Mouse (Mus musculus) right cerebral cortex, postnatal 4 days (tissue): ENCODE measurements at regions not wholly inside any gene's neighbourhood (a gene's known extent, or its start where the extent isn't known, plus 50 kb on each side); places are given as distances from the start of the nearest gene placed in this dataset.
"Not testable (repeated sequence)": the region's sequence is repeated elsewhere in the genome, so short reads cannot be mapped to it uniquely, and the experiment has no call there.

Source experiments
- DNase-seq: peaks from one replicate; pipeline ENCODE4 v3.0.0-alpha.2; 2022

DNA sequence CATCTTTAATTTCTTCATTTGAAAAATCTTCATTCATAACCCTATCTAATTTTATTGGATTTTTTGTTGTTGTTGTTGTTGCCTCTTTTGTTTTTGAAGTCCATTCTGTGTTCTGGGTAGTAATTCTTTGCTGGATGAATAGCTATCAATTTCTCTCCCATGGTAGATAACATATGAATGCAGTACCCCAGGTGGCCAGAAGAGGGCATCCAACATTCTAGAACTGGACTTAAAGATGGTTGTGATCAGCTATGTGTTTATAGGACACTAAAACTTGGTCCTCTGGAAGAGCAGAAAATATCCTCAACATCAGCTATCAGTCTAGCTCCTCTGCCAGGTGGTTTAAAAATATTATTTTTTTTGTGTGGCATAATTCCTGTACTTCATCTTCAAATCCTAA, 73.0 kb downstream of the Prl2c3 start:
- peak; percentile 26 for DNase-seq

DNA sequence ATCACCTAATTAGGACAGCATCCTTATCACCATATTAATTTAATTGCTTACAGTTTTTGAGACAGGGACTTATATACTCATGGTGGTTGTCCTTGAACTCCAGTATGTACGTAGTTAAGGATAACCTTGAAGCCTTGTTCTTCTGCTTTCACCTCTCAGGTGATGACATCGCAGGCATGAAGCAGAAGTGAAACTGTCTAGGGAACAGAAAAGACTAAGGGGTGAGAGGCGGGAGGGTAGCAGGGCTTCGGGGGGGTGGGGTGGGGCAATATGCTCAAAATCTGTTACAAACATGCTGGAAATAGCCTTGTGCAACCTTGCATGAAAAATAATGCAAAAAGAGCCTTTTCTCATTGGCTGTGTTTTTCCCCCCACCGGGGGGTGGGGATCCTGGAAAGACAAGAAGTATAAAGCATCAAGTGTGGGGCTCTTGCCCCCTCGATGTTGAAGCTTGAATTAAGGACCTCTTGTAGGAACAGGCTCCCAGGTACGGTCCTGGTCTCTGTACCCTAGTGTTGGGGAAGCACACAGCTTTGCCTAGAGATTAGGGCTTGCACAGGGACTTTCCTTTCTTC, 81.8 kb downstream of the Prl2c3 start:
- not testable (repeated sequence) for DNase-seq

DNA sequence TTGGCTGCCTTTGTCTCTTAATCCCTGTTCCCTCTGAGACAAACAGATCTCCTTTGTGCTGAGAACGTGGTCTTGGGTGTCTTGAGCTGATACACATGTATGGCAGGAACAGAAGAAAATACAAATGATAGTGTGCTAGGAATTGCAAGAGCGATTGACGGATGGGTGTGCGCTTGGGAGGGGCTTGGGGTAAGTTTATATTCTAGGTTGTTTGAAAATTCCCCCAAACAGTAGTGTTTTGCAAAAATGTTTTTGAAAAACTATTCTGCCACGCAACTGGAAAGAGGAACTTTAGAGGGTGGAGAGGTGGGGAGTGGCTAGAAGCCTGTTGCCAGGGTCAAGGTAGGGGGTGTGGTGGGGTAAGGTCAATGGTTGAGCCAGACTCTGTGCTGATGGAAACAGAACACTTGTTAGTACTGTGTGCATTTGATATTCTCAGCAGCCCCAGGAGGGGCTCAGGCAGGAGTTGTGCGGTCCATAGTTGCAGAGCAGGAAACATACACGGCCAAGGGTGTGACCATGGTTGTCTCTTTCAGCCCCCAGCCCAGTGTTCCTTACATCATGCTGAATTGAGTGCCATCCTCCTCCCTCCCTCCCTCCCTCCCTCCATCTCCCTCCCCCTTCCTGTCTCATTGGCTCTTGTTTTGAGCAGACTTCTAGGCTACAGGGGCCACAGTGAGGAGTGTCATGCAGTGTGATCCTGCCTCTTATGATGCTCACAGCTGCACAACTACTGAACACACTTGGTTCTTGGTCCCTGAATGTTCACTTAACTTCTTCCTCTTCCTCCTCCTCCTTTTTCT, 88.2 kb downstream of the Prl2c3 start:
- DNase-seq, result no peak

DNA sequence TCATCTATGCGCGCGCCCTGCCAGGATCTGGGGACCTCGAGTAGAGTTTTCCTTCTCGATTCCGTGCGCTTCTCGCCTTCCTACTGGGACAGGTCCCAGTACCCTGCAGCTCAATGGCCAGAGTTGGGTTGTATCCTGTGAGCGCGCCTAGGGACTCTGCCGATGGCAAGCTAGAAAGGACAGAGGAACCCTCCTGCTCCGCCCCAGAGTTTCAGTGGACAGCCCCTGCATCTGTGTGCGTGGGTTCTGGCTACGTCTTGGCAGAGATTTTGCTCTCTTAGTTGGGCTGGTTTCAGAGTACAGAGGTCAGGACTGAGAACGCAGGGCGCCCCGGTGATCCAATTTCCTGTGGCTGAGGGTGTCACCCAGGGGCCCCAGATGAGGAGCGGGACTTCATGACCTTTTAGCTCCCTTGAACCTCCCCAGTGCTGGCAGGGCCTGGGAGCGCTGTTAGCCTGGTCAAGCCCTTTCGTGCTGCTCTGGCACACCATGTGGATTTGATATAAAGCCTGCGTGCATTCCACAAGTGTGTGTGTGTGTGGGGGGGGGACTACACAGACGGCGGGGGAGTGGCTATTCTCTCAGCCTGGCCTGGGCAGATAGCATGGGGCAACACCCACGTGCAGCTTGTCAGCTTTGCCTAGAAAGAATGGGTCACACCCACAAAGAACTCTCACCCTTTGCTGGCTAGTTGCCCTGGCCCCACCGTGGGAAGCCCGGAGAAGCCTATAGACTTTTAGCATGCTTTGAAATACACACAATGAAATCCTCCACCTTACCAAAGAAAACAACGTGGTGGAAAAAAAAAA, 96.9 kb downstream of the Prl2c3 start:
- DNase-seq, result not testable (repeated sequence)

DNA sequence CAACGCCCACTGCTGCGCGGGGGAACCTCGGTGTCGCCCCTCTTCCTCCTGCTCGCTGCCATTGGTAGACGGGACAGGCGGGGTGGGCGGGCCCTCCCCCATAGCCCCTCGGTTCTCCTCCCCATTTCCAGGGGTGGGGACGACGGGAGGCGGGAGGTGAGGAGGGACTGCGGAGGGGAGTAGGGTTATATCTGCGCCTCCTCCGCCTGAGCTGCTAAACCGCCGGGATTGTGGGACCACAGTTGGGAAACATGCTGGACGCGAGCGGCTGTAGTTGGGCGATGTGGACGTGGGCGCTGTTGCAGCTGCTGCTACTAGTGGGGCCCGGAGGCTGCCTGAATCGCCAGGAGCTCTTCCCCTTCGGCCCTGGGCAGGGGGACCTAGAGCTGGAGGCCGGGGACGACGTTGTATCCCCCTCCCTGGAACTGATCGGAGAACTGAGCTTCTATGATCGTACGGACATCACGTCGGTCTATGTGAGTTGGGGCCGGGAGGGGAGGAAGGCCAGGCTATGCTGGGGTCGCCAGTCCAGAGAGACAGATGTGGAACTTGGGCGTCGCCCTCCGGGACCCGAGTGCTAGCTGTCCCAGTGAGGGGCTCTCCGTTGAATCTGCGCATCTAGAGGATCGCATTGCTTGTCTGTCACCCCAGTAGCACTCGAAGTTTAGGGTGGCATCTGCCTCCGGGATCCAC, 97.6 kb downstream of the Prl2c3 start:
- DNase-seq, result not testable (repeated sequence)

DNA sequence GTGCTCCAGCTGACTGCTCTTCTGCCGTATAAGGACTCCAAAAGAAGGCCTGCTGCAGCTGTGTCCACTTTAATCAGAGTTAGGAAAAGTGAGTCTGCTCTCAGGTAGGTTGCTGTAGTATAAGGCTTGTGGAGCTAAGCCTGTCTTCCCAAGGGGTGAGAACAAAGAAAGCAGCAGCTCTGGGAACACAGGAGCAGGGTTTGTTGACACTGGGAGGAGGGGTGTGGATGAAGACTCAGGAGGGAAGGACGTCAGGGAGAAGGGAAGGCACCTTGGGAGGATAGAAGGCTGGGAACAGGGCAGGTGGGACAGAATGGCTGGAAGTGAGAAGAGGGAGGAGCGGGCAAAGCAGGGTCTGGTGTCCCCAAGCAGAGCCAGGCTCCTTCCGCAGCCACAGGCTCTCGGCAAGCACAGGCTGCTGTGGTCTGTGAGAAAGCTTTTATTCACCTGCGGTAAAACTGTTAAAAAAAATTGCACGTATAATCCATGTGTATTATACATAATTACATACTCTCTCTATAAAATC, 106.2 kb downstream of the Prl2c3 start:
- DNase-seq, result not testable (repeated sequence)

DNA sequence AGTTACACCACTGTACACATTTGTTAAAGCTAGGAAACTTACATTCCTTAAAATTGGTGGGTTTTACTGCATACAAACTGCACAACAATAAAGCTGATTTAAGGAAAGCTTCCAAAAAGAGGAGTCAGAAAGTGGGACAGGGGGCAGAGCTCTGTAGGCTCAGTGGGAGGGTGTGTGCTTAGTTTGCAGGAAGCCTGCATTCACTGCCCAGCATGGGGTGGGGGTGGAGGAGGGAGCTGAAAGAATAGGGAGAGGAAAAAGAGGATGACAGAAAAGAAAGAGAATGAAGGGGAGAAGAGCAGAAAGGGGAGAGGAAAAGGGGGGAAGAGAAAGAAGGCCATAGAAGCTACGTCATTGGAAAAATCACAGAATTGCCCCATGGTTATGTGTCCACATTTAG, 111.1 kb downstream of the Prl2c3 start:
- not testable (repeated sequence) for DNase-seq

DNA sequence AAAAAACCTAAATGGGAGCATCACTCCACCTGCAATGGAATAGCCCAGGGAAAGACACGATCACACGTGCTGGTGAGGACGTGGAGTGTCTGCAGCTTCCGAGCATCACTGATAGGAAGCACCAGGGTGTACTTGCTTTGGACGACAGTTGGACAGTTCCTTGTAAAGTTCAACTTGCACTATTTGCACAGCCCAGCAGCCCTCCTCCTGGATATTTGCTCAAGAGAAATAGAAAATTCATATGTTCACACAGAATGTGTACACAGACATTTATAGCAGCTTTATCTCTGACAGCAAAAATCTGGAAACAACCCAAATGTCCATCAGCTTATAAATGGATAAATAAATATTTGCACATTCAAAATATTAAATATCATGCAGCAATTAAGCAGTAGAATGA, 111.7 kb downstream of the Prl2c3 start:
- DNase-seq, result not testable (repeated sequence)

DNA sequence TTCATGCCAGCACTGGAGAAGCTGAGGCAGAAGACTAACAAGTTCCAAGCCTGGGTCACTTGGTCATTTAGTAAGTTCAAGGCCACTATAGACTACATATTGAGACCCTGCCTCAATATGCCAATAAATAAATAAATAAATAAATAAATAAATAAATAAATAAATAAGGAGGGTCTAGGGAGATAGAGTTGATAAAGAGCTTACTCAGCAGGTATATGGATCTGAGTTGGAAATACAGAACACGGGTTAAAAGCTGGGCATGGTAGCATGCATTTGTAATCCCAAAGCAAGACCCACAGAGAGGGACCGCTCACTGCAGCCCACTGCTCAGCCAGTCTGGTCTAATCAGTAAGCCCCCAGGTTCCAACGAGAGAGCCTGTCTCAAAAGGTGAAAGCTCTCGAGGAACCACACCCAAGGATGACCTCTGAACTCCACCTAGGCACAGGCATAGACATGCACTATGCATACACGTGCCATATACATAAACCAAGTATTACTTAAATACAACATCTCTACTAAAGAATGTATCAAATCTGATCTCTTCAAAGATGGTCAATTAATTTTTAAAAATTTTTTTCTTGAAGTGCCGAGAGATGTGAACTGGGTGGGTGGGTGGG, 115.4 kb downstream of the Ero1lb start:
- not testable (repeated sequence) for DNase-seq

DNA sequence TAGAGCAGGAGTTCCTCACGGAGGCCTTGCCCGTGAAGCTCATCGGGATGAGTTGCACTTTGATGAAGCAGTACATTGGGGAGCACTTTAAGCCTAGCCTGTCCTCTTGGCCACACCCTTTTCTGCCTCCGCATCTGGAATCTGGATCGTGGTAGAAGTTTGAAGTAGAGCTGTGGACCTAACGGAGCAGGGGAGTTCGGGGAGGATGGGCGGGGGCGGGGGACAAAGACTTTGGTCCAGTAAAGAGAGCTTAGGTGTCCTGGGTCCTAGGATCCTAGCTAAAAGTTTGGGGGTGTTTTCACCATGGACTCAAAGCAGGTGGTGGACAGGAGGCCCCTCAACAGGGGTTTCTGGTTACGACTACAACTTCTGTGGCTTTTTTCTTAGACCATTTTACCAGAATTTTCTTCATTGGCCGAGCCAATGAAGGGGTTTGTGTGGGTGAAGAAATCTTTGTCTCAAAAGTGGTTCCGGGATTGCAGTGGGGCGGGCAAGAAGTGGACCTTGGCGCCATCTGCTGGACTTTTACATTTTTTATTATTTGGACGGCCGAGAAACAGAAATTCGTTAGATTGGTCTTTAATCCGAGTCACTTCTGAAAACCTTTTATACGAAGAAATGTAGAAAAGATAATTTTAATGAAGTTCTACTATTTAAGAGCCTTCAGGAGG, 114.7 kb downstream of the Ero1lb start:
- DNase-seq, result peak; percentile 45

DNA sequence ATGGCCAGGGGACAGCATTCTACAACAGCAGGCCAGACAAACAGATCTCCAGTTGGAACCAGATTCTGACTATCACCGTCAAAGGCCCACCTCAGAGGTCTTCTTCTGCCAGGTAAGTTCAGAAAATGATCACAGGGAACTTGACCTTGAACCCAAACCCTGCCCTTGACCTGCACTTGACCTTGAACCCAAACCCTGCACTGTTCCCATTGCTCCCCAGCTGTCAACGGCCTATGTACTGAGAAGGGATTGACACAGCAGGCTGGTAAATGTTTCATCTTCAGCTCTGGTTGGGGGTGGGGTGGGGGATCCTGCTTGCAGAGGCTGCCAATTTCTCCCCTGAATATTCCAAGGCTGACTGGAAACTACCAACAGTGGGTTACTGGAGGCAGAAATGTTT, 111.7 kb downstream of the Ero1lb start:
- DNase-seq, result no peak

DNA sequence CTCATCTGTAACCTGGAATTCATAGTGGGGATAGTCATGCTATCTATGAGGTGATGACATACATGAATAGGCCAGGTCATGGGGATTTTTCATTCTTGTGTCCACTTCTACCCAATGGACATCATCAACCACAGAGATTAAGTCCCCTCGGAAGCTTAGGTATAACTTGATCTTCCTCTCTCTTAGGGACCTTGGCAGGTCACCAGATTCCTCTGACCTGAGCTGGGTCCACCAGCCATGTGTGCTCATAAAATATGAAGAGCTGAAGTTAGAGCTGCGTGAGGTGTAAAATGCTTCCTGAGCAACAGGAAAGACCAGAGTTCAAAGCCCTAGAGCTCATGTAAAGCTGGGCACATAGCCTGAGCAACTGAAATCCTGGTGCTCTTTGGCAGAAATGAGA, 105.3 kb downstream of the Ero1lb start:
- not testable (repeated sequence) for DNase-seq

DNA sequence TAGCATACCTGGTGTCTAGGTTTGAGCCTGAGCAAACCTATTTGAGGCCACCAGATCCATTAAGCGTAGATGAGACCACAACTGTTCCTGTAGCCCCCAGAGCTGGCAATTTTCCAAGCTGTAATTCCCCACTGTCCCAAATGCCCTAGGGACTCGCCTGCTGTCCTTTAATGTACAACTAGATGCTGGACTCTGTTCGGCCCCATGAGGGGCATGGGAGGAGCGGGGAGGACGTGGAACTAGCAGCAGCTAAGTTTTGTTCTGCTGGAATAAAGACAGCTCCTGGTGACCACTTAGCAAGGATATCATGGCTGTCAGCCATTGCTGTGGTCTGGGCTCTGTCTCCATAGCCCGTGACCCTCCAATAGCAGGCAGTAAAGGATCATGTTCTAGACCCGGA, 103.1 kb downstream of the Ero1lb start:
- not testable (repeated sequence) for DNase-seq

DNA sequence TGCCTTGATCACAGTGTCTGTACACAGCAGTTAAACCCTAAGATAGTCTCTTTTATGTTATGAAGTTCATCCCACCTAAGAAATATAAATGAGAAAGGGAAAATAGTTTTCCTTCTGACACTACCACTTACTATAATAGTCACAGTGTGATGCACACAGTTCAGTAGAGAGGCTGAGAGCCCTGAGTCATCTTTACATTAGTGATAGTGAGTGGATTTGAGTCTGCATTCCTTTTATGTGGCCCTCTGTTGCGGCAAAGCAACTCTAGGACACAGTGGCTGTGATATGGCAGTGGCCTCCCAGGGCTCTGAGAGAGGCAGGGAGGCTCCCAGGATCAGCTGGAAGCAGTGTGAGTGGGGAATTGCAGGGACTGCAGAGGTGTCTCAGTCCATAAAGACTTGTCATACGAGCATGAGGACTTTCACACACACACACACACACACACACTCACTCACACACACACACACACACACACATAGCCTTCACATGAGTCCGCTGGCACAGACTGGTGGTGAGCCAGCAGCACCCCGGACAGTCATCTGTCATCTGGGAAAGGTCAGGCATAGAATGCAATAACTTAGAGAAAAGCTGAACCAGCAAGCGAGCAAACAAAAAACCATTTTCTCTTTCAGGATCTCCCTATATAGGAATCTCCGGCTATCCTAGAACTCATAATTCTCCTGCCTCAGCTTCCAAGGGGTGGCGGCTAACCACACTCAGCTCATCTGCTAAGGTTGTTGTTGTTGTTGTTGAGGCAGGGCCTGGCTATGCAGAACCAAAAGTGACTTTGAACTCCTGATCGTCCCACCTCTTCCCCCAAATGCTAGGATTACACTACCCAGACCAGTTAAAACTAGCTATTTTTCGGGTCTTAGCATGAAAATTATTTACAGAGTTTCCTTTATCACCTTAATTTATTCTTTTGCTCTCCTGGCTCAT, 102.3 kb downstream of the Ero1lb start:
- not testable (repeated sequence) for DNase-seq

DNA sequence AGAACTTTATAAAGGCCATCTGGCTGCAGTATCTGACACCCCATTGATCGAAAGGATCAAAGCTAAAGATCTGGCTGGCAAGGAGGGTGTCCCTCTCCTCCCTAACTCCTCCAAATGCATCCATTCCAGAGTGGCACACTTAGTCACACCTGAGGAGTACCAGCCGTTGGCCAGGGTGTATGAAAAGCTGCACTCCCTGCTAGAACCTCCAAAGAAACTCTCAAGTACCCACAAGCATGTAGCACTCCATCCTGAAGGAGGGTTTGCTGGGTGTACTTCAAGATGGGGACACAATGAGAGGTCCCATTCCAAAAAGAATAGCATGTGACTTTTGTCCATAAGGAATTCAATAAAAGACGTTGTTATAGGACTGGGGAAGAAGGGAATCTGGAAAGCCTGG, 100.4 kb downstream of the Ero1lb start:
- DNase-seq, result not testable (repeated sequence)
